Mouse (Mus musculus) megakaryocyte, embryonic 14.5 days (primary cell): Measurements from ENCODE around the gene Pigm.

Experiments used
- FLI1 ChIP-seq: IDR thresholded peaks from 2 replicates; pipeline ENCODE4 v1.6.1; 2012; ENCODE audit warnings: low read length, inconsistent platforms, mixed read lengths
- GATA1 ChIP-seq: IDR thresholded peaks from 3 replicates; pipeline ENCODE4 v1.6.1; 2012; ENCODE audit warnings: mixed read lengths, low read length, inconsistent platforms, borderline replicate concordance

GRCm38 (mm10) chr1:172431836-172432586 is 55.7 kb downstream of the Pigm start:
- no peak for TF ChIP-seq GATA1
- TF ChIP-seq FLI1: no peak
